Mouse (Mus musculus) cerebellum, postnatal 10 days (tissue): ENCODE data around the gene Nup160.

ENCODE experiments used
- DNase-seq, 2 experiments: peaks; one replicate each; pipeline ENCODE4 v3.0.0; 2021; ENCODE audit warnings: mixed read lengths in 2 of 2

The Nup160 gene

DNA sequence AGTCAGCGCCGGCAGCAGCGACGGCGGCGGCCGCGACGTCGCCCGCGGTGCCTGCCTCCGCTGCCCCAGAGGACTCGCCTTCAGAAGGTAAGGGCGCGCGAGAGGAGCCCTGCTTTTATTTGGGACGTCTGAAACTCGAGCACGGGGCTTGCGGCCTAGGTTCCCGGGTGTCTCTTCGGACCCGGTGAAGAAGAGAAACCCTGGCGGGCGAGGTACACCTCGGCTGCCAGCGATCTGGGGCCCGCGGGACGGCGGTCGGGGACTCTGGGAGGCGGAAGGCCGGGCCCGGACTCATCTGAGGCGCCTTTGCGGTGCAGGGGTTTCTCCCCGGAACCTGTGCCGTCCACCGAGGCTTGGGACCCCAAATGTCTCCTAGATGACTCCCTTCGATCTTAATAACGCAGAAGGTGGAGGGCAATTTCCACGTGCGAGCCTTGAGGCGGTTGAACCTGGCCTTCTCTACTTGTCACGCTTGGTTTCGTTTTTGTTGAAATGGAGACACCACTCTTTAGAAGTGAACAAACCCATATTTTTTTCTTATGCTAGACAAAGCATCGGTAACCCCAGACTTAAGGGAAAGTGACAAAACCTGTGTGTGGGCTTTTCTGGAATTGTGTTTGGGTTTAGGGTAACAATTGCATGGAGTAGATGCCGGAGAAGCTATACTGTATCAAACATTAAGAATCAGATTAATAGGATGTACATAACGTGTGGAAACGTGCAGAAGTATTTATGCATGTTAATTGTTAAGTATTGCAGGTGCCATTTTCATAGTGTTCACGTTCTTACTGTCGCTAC, 68.9 kb downstream of the Nup160 start:
- peak in 1 of 2 experiments; percentile 67 for DNase-seq

DNA sequence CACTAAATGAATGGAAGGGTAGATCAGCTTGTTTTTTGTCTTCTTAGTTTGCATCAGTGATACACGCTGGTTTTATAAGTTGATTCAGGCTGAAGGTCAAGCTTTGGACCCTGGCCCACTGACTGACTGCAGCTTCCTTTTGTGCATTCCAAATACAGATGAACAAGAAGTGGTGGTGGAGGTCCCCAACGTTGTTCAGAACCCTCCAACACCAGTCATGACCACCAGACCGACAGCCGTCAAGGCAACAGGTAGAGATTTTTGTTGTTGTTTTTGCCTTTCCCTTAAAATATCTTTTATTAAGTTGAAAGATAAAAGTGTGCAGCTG, 69.5 kb downstream of the Nup160 start:
- peak; percentile 39 to 46 for DNase-seq

DNA sequence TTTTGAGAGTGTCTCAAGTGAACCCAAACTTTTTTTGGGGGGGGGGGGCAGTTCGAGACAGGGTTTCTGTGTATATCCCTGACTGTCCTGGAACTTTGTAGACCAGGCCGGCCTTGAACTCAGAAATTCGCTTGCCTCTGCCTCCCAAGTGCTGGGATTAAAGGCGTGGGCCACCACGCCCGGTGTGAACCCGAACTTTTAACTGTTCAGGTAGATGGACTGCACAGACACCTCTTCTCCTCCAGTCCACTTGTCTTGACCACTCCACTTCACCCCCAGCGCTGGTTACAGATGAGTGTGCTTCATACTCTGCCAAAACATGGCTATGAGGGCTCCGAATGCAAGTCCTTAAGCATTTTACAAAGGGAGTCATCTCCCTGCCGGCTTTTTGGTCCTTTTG, 70.1 kb downstream of the Nup160 start:
- peak in 1 of 2 experiments; percentile 13 for DNase-seq

DNA sequence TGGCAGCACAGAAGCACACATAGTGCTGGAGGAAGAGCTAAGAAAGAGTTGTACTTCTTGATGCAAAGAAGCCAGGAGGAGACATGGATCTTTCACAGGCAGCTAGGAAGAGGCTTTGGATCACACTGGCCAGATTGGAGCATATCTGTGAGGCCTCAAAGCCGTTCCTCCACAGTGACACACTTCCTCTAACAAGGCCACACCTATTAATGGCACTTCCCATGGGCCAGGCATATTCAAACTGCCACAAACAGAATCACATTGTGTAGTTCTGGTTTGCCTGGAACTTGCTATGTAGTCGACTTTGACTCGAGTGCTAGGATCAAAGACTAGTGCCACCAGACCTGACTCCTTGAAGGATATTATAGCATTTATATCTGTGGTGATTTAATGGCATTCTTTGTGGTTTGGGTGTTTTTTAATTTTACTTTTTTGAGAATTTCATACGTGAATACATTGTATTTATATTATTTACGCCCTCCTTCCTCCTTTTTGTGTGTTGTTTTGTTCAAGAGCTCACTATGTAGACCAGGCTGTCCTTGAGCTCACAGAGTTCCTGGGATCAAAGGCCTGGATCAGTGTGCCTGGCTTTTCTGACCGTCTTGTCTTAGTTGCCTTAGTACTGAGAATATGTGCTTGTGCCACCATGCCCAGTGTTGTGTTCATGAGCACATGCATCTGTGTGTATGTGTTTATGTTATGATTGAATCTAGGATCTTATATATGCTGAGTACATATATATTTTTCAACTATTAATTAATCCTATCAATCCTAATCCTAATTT, 72.9 kb downstream of the Nup160 start:
- DNase-seq = no peak

DNA sequence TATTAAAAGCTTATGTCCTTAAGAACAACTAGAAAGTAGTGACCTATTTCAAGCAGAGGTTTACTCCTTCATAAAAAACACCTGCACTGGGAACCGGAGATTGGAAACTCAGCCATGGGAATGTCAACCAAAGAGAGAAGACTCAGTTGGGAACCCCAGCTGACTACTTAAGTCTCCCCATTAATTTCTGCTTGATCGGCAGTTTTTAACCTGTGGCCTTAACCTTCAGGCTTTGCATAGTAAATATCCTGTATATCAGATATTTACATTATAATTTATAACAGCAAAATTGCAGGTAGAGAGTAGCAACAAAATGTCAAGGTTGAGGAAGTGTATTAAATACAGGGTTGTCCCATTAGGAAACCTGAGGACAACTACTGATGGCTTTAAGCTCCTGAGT, 76.5 kb downstream of the Nup160 start:
- DNase-seq = no peak

DNA sequence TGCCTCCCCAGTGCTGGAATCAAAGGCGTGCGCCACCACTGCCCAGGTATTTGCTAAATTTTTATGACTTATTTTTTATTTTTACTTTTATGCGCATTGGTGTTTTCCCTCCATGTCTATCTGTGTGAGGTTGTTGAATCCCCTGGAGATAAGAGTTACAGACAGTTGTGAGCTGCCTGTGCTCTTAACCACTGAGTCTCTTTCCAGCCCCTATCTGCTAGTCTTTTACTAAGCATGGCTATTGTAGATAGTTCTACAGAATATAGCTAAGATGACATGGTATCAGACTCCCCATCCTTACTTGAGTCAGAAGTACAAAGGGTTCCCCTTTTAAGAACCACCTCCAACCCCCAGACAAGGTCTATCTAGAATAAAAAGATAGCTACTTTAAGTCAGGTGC, 77.2 kb downstream of the Nup160 start:
- no peak for DNase-seq

DNA sequence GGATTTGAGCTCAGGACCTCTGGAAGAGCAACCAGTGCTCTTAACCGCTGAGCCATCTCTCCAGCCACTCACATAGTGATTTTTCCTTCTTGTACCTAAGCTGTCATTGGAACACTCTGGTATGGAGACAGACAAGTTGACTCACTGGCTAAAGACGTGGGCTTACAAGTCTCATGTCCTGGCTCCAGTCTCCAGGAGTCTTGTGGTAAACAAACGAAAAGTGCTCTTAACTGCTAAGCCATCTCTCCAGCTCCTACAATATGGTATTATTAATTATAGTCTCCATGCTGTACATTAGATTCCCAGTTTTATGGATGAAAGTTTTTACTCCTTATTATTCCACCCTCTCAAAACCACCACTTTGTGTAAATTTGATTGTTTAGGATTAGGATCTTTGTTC, 88.1 kb downstream of the Nup160 start:
- no peak for DNase-seq

DNA sequence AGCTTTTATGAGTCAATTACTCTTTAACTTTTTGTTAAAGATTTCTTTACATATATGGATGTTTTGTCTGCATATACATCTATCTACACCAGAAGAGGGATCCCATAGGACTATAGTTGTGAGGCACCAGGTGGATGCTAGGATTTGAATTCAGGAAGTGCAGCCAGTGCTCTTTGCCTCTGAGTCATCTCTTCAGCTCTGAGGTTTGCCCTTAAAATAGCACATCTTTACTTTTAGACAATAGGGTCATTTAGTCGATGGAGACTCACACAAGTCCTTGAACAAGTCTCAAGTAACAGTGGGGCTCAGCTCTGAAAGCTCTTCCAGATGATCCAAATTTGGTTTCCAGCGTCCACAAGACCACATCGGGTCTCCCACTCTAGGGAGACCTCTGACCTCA, 104.3 kb downstream of the Nup160 start:
- DNase-seq = no peak

DNA sequence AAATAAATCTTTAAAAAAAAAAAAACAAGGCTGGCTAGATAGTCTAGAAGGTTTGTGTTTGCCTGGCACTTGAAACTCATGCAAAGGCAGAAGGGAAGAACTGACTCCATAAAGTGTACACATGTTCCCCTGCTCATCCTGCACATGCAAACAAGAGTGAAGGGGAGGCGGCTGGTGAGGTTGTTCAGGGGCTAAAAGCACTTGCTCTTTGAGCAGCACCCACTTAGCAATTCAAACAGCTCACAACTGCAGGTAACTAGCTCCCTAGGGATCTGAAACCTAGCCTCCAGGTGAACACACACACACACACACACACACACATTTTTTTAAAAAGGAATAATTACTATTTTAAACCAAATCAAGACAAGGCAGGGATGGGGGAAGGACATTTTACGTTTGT, 104.9 kb downstream of the Nup160 start:
- no peak for DNase-seq

DNA sequence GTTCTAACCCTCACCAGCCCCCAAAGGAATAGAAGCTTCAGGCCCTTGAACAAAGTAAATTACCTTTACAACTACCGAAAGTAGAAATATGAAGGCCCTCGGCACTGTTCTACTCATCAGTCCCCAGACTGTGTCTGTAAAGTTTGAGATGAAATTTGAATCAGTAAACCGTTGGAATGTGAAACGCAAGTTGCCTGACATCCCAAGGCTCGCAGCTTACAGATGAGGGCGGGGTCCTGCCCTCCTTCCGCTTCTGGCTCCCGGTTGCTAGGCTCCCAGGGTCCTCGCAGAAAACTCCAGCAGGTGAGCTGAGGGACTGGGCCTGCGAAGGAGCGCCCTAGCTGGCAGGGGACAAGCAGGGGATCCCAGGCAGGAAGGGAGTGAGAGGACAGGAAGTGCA, 105.4 kb downstream of the Nup160 start, which contains the start of gene Agbl2:
Agbl2 (plus strand) TSS at position 270 of the 400 bp plus-strand sequence.
- peak; percentile 24 to 25 for DNase-seq

DNA sequence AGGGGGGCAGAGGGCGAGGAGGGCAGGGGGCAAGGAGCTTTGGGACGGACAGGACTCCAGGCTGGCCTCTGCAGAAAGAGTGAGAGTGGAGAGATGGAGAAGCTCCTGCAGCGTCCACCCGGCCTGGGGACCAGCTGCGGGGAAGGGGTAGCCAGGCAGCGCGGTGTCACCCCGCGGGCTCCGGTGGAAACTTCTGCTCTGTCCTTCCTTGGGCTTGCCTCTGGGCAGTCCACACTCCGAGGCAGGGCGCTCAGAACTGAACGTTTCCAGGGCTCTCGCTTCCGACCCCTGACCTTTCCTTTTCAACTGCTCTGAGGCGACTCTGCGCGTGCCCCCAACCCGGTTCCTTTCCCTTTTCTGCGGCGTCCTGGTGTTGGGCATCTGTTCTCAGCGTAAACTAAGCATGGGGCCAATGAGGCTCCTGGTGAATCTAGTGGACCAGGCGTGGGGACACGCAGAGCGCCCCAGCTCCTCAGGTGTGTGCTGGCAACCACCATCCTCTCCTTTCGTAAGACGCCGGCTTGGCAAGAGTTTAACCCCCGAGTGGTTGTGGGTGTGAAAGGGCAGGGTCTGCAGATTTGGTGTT, 106.0 kb downstream of the Nup160 start:
- DNase-seq = peak; percentile 45 to 50
